Mouse (Mus musculus) midbrain, embryonic 14.5 days (tissue): ENCODE data around the gene Plekhg5. TPM values are rescaled to one million over a fixed set of nuclear protein-coding genes. Genes with fewer than 3 reads are reported as not detected.
"Not testable (repeated sequence)": the region's sequence is repeated elsewhere in the genome, so short reads cannot be mapped to it uniquely, and the experiment has no call there.

Source experiments
- ATAC-seq: fragments of 200-750 bp; cut with Nextera tagmentation; 2 replicates; pipeline ENCODE4 v1.8.0; 2017; ENCODE audit warnings: moderate number of reproducible peaks, moderate library complexity; ENCODE audit not compliant: low FRiP score, low TSS enrichment
- DNase-seq: peaks from one replicate; pipeline ENCODE4 v3.0.0-alpha.2; 2015
- H3K27ac ChIP-seq: fragments of 300-500 bp; sonication (generic); replicated peaks from 2 replicates; pipeline ENCODE4 v1.5.1; 2014; ENCODE audit warnings: mild to moderate bottlenecking, low read depth, low read length, moderate library complexity
- H3K27me3 ChIP-seq: fragments of 300-500 bp; sonication (generic); 2 replicates; pipeline ENCODE4 v1.6.1; 2014; ENCODE audit warnings: low read length, control low read depth, mixed read lengths; ENCODE audit not compliant: control insufficient read depth, insufficient read depth
- H3K36me3 ChIP-seq: fragments of 300-500 bp; sonication (generic); 2 replicates; pipeline ENCODE4 v1.6.1; 2014; ENCODE audit warnings: low read length, control low read depth; ENCODE audit not compliant: control insufficient read depth, insufficient read depth
- H3K4me1 ChIP-seq: fragments of 300-500 bp; sonication (generic); 2 replicates; pipeline ENCODE4 v1.6.1; 2014; ENCODE audit warnings: mild to moderate bottlenecking, antibody characterized with exemption, low read length, control low read depth; ENCODE audit not compliant: control insufficient read depth, insufficient read depth
- H3K4me2 ChIP-seq: fragments of 300-500 bp; sonication (generic); 2 replicates; pipeline ENCODE4 v1.6.1; 2014; ENCODE audit warnings: mild to moderate bottlenecking, low read length, moderate library complexity
- H3K4me3 ChIP-seq: fragments of 300-500 bp; sonication (generic); replicated peaks from 2 replicates; pipeline ENCODE4 v1.5.1; 2014; ENCODE audit warnings: low read depth, low read length
- H3K9ac ChIP-seq: fragments of 300-500 bp; sonication (generic); replicated peaks from 2 replicates; pipeline ENCODE4 v1.6.1; 2014; ENCODE audit warnings: mild to moderate bottlenecking, low read length, moderate library complexity
- H3K9me3 ChIP-seq: fragments of 300-500 bp; sonication (generic); 2 replicates; pipeline ENCODE4 v1.6.1; 2016; ENCODE audit warnings: low read length, control low read depth, mixed read lengths; ENCODE audit not compliant: control insufficient read depth
- WGBS: fragments of 180-500 bp; shearing (Covaris S2); extraction: QIAGEN DNeasy Blood & Tissue Kit; methylation state at CpG from one replicate; pipeline ENCODE4 v1.1.7; 2014; 5-methylcytosine and 5-hydroxymethylcytosine counted together
- polyA plus RNA-seq: library from polyadenylated mRNA; unstranded; fragments of >200 nt; fragmentation: Nextera tagmentation; extraction: Ambion mirVana; gene quantifications from 2 replicates; pipeline ENCODE4 v1.2.1, GENCODE M21; 2014

Plekhg5 gene
- polyA plus RNA-seq, 1 experiment from 2014 or later, result 8.0 TPM

- not testable (repeated sequence) for H3K27me3 ChIP-seq, H3K9me3 ChIP-seq, H3K36me3 ChIP-seq, H3K4me2 ChIP-seq, H3K9ac ChIP-seq, H3K4me3 ChIP-seq, H3K27ac ChIP-seq, ATAC-seq, H3K4me1 ChIP-seq, DNase-seq
- WGBS, result 92% methylated on average over 6 of the region's 6 CpGs
Measured at GRCm38 (mm10) chr4:152036464-152036863, 35.8 kb upstream of the Plekhg5 start.

- Histone ChIP-seq H3K36me3 (peaks cover 23% of the 10 kb centered on the region), H3K9ac (peak within 1 kb of the TSS; percentile 84), H3K4me3 (peak within 1 kb of the TSS; percentile 99), H3K27me3 (no peaks in the 10 kb centered on the region), H3K9me3 (no peaks in the 10 kb centered on the region), H3K4me2 (peak within 1 kb of the TSS; percentile 72), H3K4me1 (peaks cover 8% of the 10 kb centered on the region), H3K27ac (0 out of 2 replicates have a peak within 1 kb of the TSS, but pooled peaks have one; percentile 41)
- 49% methylated on average over 10 of the region's 10 CpGs for WGBS
- DNase-seq (no peak), ATAC-seq (no peak)
Measured at GRCm38 (mm10) chr4:152038225-152038984, 33.9 kb upstream of the Plekhg5 start, which contains the start of gene Tas1r1. TSS of gene Tas1r1 (minus strand) at chr4:152038568.

- Histone ChIP-seq H3K9me3 (no peaks in the 10 kb centered on the region), H3K4me3 (peak within 1 kb of the TSS; percentile 99), H3K9ac (peak within 1 kb of the TSS; percentile 84), H3K4me2 (peak within 1 kb of the TSS; percentile 72), H3K27ac (0 out of 2 replicates have a peak within 1 kb of the TSS, but pooled peaks have one; percentile 41), H3K36me3 (peaks cover 30% of the 10 kb centered on the region), H3K4me1 (peaks cover 8% of the 10 kb centered on the region), H3K27me3 (no peaks in the 10 kb centered on the region)
- WGBS, result under 1% methylated on average over 80 of the region's 86 CpGs
- DNase-seq (peak; percentile 97), ATAC-seq (peak; percentile 85)
Measured at GRCm38 (mm10) chr4:152038985-152039830, 33.1 kb upstream of the Plekhg5 start, which contains the start of gene Nol9. TSS of gene Nol9 (plus strand) at chr4:152039321.

- Histone ChIP-seq H3K27ac (no peak overlapping the region), H3K9ac (peak overlapping the region; percentile 84), H3K27me3 (no peaks in the 10 kb centered on the region), H3K9me3 (no peaks in the 10 kb centered on the region), H3K36me3 (peaks cover 37% of the 10 kb centered on the region), H3K4me1 (peaks cover 8% of the 10 kb centered on the region), H3K4me3 (peak overlapping the region; percentile 99), H3K4me2 (peak overlapping the region; percentile 72)
- ATAC-seq (no peak), DNase-seq (no peak)
- 6% methylated on average over 25 of the region's 25 CpGs for WGBS
Measured at GRCm38 (mm10) chr4:152039831-152040310, 32.4 kb upstream of the Plekhg5 start.

GRCm38 (mm10) chr4:152041924-152042641 lies 30.2 kb upstream of the Plekhg5 start:
- Histone ChIP-seq H3K27ac (no peak overlapping the region), H3K9ac (no peak overlapping the region), H3K4me3 (no peak overlapping the region), H3K36me3 (peaks cover 57% of the 10 kb centered on the region), H3K4me2 (no peak overlapping the region), H3K4me1 (peaks cover 8% of the 10 kb centered on the region), H3K9me3 (no peaks in the 10 kb centered on the region), H3K27me3 (no peaks in the 10 kb centered on the region)
- no peak for DNase-seq
- WGBS, result 97% methylated on average over 22 of the region's 22 CpGs
- ATAC-seq, result no peak

- peaks cover 68% of the 10 kb centered on the region for H3K36me3 ChIP-seq
Measured at GRCm38 (mm10) chr4:152043171-152043570, 29.1 kb upstream of the Plekhg5 start.

GRCm38 (mm10) chr4:152044609-152045008 lies 27.7 kb upstream of the Plekhg5 start:
- no peak overlapping the region for H3K27ac ChIP-seq
- ATAC-seq (no peak), DNase-seq (no peak)
- no peak overlapping the region for H3K4me3 ChIP-seq
- WGBS, result 85% methylated on average over 6 of the region's 6 CpGs
- H3K36me3 ChIP-seq, result peaks cover 77% of the 10 kb centered on the region
- H3K27me3 ChIP-seq, result no peaks in the 10 kb centered on the region
- no peak overlapping the region for H3K4me2 ChIP-seq
- H3K9ac ChIP-seq, result no peak overlapping the region
- no peaks in the 10 kb centered on the region for H3K9me3 ChIP-seq
- peaks cover 8% of the 10 kb centered on the region for H3K4me1 ChIP-seq

More at GRCm38 (mm10) chr4:152043171-152043570, 29.1 kb upstream of the Plekhg5 start:
- 91% methylated on average over 3 of the region's 3 CpGs for WGBS
- H3K27me3 ChIP-seq, result no peaks in the 10 kb centered on the region
- no peaks in the 10 kb centered on the region for H3K9me3 ChIP-seq
- no peak overlapping the region for H3K27ac ChIP-seq
- H3K9ac ChIP-seq, result no peak overlapping the region
- DNase-seq, result no peak
- H3K4me2 ChIP-seq, result no peak overlapping the region
- no peak overlapping the region for H3K4me3 ChIP-seq
- H3K4me1 ChIP-seq, result peaks cover 8% of the 10 kb centered on the region
- ATAC-seq, result no peak
